Mouse (Mus musculus) forebrain, embryonic 12.5 days (tissue): Measurements from ENCODE around the gene Astn2. TPM values are rescaled to one million over a fixed set of nuclear protein-coding genes. Genes with fewer than 3 reads are reported as not detected.

ENCODE experiments used
- ATAC-seq: fragments of 200-750 bp; cut with Nextera tagmentation; 2 replicates; pipeline ENCODE4 v1.8.0; 2017; ENCODE audit warnings: moderate TSS enrichment; ENCODE audit not compliant: low FRiP score
- H3K27ac ChIP-seq: fragments of 300-500 bp; sonication (generic); 2 replicates; pipeline ENCODE4 v1.5.1; 2016; ENCODE audit warnings: mild to moderate bottlenecking
- H3K27me3 ChIP-seq: fragments of 300-500 bp; sonication (generic); 2 replicates; pipeline ENCODE4 v1.6.1; 2016; ENCODE audit warnings: mild to moderate bottlenecking
- H3K36me3 ChIP-seq: fragments of 300-500 bp; sonication (generic); replicated peaks from 2 replicates; pipeline ENCODE4 v1.6.1; 2016; ENCODE audit warnings: mild to moderate bottlenecking
- H3K4me1 ChIP-seq: fragments of 300-500 bp; sonication (generic); 2 replicates; pipeline ENCODE4 v1.6.1; 2016
- H3K4me2 ChIP-seq: fragments of 300-500 bp; sonication (generic); 2 replicates; pipeline ENCODE4 v1.6.1; 2016; ENCODE audit warnings: mild to moderate bottlenecking, moderate library complexity
- H3K4me3 ChIP-seq: fragments of 300-500 bp; sonication (generic); replicated peaks from 2 replicates; pipeline ENCODE4 v1.5.1; 2016; ENCODE audit warnings: mild to moderate bottlenecking
- H3K9ac ChIP-seq: fragments of 300-500 bp; sonication (generic); 2 replicates; pipeline ENCODE4 v1.6.1; 2016; ENCODE audit warnings: mild to moderate bottlenecking
- H3K9me3 ChIP-seq: fragments of 300-500 bp; sonication (generic); 2 replicates; pipeline ENCODE4 v1.6.1; 2016
- WGBS: fragments of 180-500 bp; shearing (Covaris S2); methylation state at CpG from one replicate; pipeline ENCODE4 v1.1.7; 2016; 5-methylcytosine and 5-hydroxymethylcytosine counted together
- polyA plus RNA-seq: library from polyadenylated mRNA; unstranded; fragments of >200 nt; fragmentation: Nextera tagmentation; extraction: Ambion mirVana; gene quantifications from 2 replicates; pipeline ENCODE4 v1.2.1, GENCODE M21; 2016

Astn2 gene
- polyA plus RNA-seq, 1 experiment from 2014 or later = 1.9 TPM

- WGBS = 79% methylated on average over 3 of the region's 3 CpGs
- Histone ChIP-seq H3K27ac (no peak overlapping the region), H3K4me3 (no peak overlapping the region), H3K36me3 (no peaks in the 10 kb centered on the region), H3K27me3 (no peaks in the 10 kb centered on the region), H3K4me2 (no peak overlapping the region), H3K4me1 (peaks cover 4% of the 10 kb centered on the region; the same call in 1 of the 2 replicates), H3K9me3 (no peaks in the 10 kb centered on the region), H3K9ac (no peak overlapping the region)
- no peak for ATAC-seq
Observed at GRCm38 (mm10) chr4:65807341-65807740, 597.1 kb downstream of the Astn2 start.

- no peak overlapping the region for H3K9ac ChIP-seq
- H3K9me3 ChIP-seq = no peaks in the 10 kb centered on the region
- H3K4me2 ChIP-seq = no peak overlapping the region
- 82% methylated on average over 3 of the region's 3 CpGs for WGBS
- no peaks in the 10 kb centered on the region for H3K27me3 ChIP-seq
- ATAC-seq = 0 out of 2 replicates have a peak, but pooled peaks have one; percentile 33
- no peak overlapping the region for H3K4me3 ChIP-seq
- H3K4me1 ChIP-seq = peaks cover 4% of the 10 kb centered on the region; the same call in 1 of the 2 replicates
- no peak overlapping the region for H3K27ac ChIP-seq
- no peaks in the 10 kb centered on the region for H3K36me3 ChIP-seq
Observed at GRCm38 (mm10) chr4:65801204-65801603, 603.2 kb downstream of the Astn2 start.

DNA sequence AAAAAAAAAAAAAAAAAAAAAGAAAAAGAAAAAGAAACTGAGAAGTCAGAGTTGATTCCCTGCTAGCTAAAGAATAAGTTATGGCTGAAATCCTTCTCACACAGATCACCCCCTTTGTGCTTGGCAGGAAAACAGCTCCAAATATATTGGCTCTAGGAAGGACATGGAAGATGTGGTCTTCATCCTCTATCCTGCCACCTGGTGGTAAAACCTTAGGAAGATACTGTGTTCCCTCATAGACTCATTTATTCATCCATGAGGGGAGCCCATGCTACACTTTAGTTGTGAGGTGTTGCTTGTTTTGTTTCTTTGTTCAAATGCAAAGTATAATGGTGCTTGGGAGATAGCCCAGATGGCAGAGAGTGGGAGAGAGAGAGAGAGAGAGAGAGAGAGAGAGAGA is 613.4 kb downstream of the Astn2 start:
- ATAC-seq = no peak
- H3K4me3 ChIP-seq = no peak overlapping the region
- no peaks in the 10 kb centered on the region for H3K9me3 ChIP-seq
- H3K27ac ChIP-seq = no peak overlapping the region
- no peak overlapping the region for H3K4me2 ChIP-seq
- no peaks in the 10 kb centered on the region for H3K36me3 ChIP-seq
- H3K4me1 ChIP-seq = no peaks in the 10 kb centered on the region
- H3K27me3 ChIP-seq = no peaks in the 10 kb centered on the region
- H3K9ac ChIP-seq = no peak overlapping the region

- no peak for ATAC-seq
- 93% methylated on average over 5 of the region's 5 CpGs for whole genome bisulfite sequencing
- Histone ChIP-seq H3K36me3 (no peaks in the 10 kb centered on the region), H3K4me3 (no peak overlapping the region), H3K4me1 (no peaks in the 10 kb centered on the region), H3K4me2 (no peak overlapping the region), H3K9me3 (no peaks in the 10 kb centered on the region), H3K27me3 (no peaks in the 10 kb centered on the region), H3K9ac (no peak overlapping the region), H3K27ac (no peak overlapping the region)
Observed at GRCm38 (mm10) chr4:65773368-65774010, 630.9 kb downstream of the Astn2 start.

DNA sequence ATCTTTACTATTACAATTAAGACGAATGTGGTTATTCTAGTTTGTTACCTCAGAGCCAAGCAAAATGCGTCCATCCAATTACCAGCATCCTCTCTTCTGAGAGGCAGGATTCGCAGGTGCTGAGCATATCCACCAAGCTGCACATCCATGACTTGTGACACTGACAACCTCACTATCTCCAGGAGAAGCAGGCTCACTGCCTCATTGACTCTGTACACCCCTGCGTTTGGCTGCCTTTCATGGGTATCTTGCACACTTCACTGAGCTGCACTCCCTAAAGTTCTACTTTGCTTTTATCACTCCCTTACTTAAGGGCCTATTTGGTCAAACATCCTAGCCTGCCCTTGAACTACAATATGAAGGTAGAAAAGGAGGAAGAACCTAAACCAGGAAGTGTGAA is 633.5 kb downstream of the Astn2 start:
- ATAC-seq = no peak
- no peaks in the 10 kb centered on the region for H3K4me1 ChIP-seq
- H3K9ac ChIP-seq = no peak overlapping the region
- H3K36me3 ChIP-seq = no peaks in the 10 kb centered on the region
- no peak overlapping the region for H3K4me3 ChIP-seq
- no peaks in the 10 kb centered on the region for H3K9me3 ChIP-seq
- WGBS = 82% methylated on average over 4 of the region's 4 CpGs
- H3K4me2 ChIP-seq = no peak overlapping the region
- H3K27me3 ChIP-seq = no peaks in the 10 kb centered on the region
- no peak overlapping the region for H3K27ac ChIP-seq

GRCm38 (mm10) chr4:65767919-65768318 is 636.5 kb downstream of the Astn2 start:
- Histone ChIP-seq H3K4me3 (no peak overlapping the region), H3K9me3 (no peaks in the 10 kb centered on the region), H3K27ac (no peak overlapping the region), H3K4me1 (no peaks in the 10 kb centered on the region), H3K4me2 (no peak overlapping the region), H3K9ac (no peak overlapping the region), H3K27me3 (no peaks in the 10 kb centered on the region), H3K36me3 (no peaks in the 10 kb centered on the region)
- ATAC-seq = no peak
- 69% methylated on average over 2 of the region's 2 CpGs for WGBS

GRCm38 (mm10) chr4:65767431-65767830 is 637.0 kb downstream of the Astn2 start:
- Histone ChIP-seq H3K4me1 (no peaks in the 10 kb centered on the region), H3K9me3 (no peaks in the 10 kb centered on the region), H3K36me3 (no peaks in the 10 kb centered on the region), H3K4me3 (no peak overlapping the region), H3K9ac (no peak overlapping the region), H3K27me3 (no peaks in the 10 kb centered on the region), H3K27ac (no peak overlapping the region), H3K4me2 (no peak overlapping the region)
- 85% methylated on average over 4 of the region's 4 CpGs for WGBS
- ATAC-seq = no peak

GRCm38 (mm10) chr4:65765312-65765711 is 639.1 kb downstream of the Astn2 start:
- Histone ChIP-seq H3K4me2 (no peak overlapping the region), H3K36me3 (no peaks in the 10 kb centered on the region), H3K27me3 (no peaks in the 10 kb centered on the region), H3K4me3 (no peak overlapping the region), H3K9me3 (no peaks in the 10 kb centered on the region), H3K9ac (no peak overlapping the region), H3K27ac (no peak overlapping the region), H3K4me1 (no peaks in the 10 kb centered on the region)
- ATAC-seq = no peak
- 79% methylated on average over 3 of the region's 3 CpGs for WGBS

- H3K27me3 ChIP-seq = no peaks in the 10 kb centered on the region
- WGBS = 70% methylated on average over 4 of the region's 4 CpGs
- H3K9me3 ChIP-seq = no peaks in the 10 kb centered on the region
- H3K4me2 ChIP-seq = no peak overlapping the region
- no peak overlapping the region for H3K9ac ChIP-seq
- H3K27ac ChIP-seq = no peak overlapping the region
- H3K36me3 ChIP-seq = no peaks in the 10 kb centered on the region
- ATAC-seq = no peak
- H3K4me3 ChIP-seq = no peak overlapping the region
- no peaks in the 10 kb centered on the region for H3K4me1 ChIP-seq
Observed at GRCm38 (mm10) chr4:65764275-65764674, 640.1 kb downstream of the Astn2 start.

- H3K27me3 ChIP-seq = no peaks in the 10 kb centered on the region
- no peaks in the 10 kb centered on the region for H3K9me3 ChIP-seq
- ATAC-seq = no peak
- no peak overlapping the region for H3K4me3 ChIP-seq
- 89% methylated on average over 2 of the region's 2 CpGs for WGBS
- no peaks in the 10 kb centered on the region for H3K36me3 ChIP-seq
- no peaks in the 10 kb centered on the region for H3K4me1 ChIP-seq
- no peak overlapping the region for H3K27ac ChIP-seq
- H3K9ac ChIP-seq = no peak overlapping the region
- H3K4me2 ChIP-seq = no peak overlapping the region
Observed at GRCm38 (mm10) chr4:65763823-65764222, 640.6 kb downstream of the Astn2 start.

- 80% methylated on average over 3 of the region's 3 CpGs for WGBS
- no peaks in the 10 kb centered on the region for H3K9me3 ChIP-seq
- ATAC-seq = no peak
- no peaks in the 10 kb centered on the region for H3K4me1 ChIP-seq
- H3K4me3 ChIP-seq = no peak overlapping the region
- H3K9ac ChIP-seq = no peak overlapping the region
- H3K27me3 ChIP-seq = no peaks in the 10 kb centered on the region
- H3K36me3 ChIP-seq = no peaks in the 10 kb centered on the region
- H3K27ac ChIP-seq = no peak overlapping the region
- no peak overlapping the region for H3K4me2 ChIP-seq
Observed at GRCm38 (mm10) chr4:65762116-65762515, 642.3 kb downstream of the Astn2 start.

DNA sequence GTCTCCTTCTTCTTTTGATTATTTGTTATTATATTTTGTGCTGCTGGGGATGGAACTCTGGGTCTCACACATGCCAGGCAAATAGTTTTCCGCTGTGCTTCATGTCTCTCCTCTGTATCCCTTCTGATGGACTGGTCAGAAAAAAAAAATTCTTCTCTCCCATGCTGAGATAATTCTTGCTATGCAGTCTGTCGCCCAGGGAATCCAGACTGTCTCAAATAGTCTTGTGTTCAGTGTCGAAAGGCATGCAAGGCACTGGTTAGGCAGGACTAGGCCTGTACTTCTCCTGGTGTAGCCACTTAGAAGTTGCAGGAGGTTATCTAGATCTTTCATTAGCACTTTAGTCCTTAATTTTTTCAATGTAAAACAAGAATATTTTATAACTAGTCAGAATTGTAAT is 642.8 kb downstream of the Astn2 start:
- no peaks in the 10 kb centered on the region for H3K4me1 ChIP-seq
- H3K9ac ChIP-seq = no peak overlapping the region
- no peak overlapping the region for H3K27ac ChIP-seq
- 79% methylated on average over 3 of the region's 3 CpGs for WGBS
- no peaks in the 10 kb centered on the region for H3K36me3 ChIP-seq
- no peak for ATAC-seq
- H3K9me3 ChIP-seq = no peaks in the 10 kb centered on the region
- no peak overlapping the region for H3K4me2 ChIP-seq
- no peak overlapping the region for H3K4me3 ChIP-seq
- no peaks in the 10 kb centered on the region for H3K27me3 ChIP-seq

GRCm38 (mm10) chr4:65758875-65759201 is 645.6 kb downstream of the Astn2 start:
- H3K36me3 ChIP-seq = no peaks in the 10 kb centered on the region
- no peak for ATAC-seq
- 56% methylated on average over 1 of the region's 1 CpGs for WGBS
- no peaks in the 10 kb centered on the region for H3K27me3 ChIP-seq
- H3K4me2 ChIP-seq = no peak overlapping the region
- H3K9ac ChIP-seq = no peak overlapping the region
- no peaks in the 10 kb centered on the region for H3K4me1 ChIP-seq
- H3K9me3 ChIP-seq = no peaks in the 10 kb centered on the region
- H3K4me3 ChIP-seq = no peak overlapping the region
- no peak overlapping the region for H3K27ac ChIP-seq
